Mouse (Mus musculus): ENCODE data around the gene Ccnl2. TPM values are rescaled to one million over a fixed set of nuclear protein-coding genes. Genes with fewer than 3 reads are reported as not detected.

The Ccnl2 gene
- polyA plus RNA-seq, 1 experiment from 2014 or later, result 52.5 TPM

DNA sequence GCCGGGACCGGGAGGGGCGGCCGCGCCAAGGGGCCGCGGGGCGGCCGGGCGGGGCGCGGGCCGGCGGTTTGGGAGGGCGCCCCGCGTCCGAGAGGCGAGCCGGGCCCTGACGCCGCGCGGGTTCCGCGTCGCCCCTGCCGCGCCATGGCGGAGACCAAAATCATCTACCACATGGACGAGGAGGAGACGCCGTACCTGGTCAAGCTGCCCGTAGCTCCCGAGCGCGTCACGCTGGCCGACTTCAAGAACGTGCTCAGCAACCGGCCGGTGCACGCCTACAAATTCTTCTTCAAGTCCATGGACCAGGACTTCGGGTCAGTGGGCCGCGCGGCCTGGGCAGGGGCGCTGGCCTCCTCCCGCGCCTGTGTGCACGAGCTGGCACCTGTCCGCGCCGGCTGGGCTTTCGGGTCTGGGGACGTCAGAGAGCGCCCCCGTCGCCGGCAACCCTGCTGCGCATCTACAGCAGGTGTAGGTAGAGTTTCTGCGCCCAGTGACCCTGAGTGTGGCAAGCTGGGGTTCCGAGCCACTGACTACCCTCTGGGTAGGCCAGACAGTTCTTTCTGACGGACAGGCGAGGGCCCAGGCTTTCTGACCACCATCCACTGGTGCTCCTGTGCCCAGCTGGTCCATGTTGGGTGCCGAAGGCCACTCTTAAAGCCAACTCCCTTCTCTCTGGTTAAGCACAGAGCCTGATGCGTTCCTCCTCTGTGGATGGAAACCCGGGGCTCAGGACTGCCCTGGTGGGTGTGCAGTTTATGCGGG is 35.5 kb downstream of the Ccnl2 start:
- no peaks in the 10 kb centered on the region for H3K9me3 ChIP-seq (ENCODE audit: low read length)
- peak overlapping the region; percentile 95 for H3K4me2 ChIP-seq (ENCODE audit: low read depth, low read length)
- no peaks in the 10 kb centered on the region for H3K27me3 ChIP-seq (ENCODE audit: insufficient read depth, low read length)
- peak overlapping the region; percentile 73 for H3K4me3 ChIP-seq (ENCODE audit: low read depth, low read length)
- peak overlapping the region; percentile 95 for H3K9ac ChIP-seq (replicated peaks)
- peaks cover 40% of the 10 kb centered on the region for H3K4me1 ChIP-seq (ENCODE audit: insufficient read depth)
- H3K27ac ChIP-seq (ENCODE audit: low read depth), result peak overlapping the region; percentile 80
- ATAC-seq (peak; percentile 60), DNase-seq (peak; percentile 64)
- TF ChIP-seq EP300 (IDR thresholded peaks at IDR 0.05; ENCODE audit: low read depth) (no peak), CTCF (IDR thresholded peaks at IDR 0.05; ENCODE audit: low read depth) (peak; percentile 27; the same call in 1 of the 2 replicates)
- 3% methylated on average over 49 of the region's 69 CpGs for WGBS (ENCODE audit: insufficient replicate concordance)
- H3K36me3 ChIP-seq (replicated peaks; ENCODE audit: insufficient read depth, low read length), result no peaks in the 10 kb centered on the region

DNA sequence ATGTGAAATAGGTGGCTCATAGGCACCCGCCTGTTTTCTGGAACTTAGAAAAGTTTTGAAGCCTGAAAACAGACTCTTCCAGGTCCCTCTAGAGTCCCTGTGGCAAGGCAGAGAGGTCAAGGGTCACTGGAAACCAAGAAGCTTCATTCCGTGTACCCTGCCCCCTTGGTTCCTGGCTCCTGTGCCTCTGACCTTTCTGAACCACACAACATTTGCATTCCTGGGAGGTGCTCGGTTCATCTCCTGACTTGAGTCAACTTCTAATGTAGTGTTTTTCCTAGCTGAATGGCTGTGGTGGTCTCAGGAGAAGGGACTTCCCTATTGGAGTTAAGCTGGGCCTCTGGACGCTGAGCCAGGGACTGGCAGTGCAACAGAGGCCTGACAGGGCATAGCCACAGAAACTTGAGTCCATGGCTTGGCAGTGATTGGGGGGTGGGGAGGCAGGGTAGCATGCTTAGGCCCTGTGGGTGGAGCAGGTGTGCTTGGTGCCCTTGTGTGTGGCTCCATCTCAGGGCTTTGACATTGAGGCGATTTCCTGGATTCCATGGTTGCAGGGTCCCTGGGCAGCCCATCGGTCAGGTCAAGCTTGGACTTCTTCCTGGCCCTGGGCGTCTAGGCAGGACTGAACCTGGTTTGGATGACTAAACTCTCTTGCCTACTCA is 36.3 kb downstream of the Ccnl2 start:
- Histone ChIP-seq H3K4me3 (ENCODE audit: low read depth, low read length) (peak overlapping the region; percentile 73), H3K36me3 (replicated peaks; ENCODE audit: insufficient read depth, low read length) (no peaks in the 10 kb centered on the region; the same call in 1 of the 2 replicates), H3K4me2 (ENCODE audit: low read depth, low read length) (peak overlapping the region; percentile 95), H3K27me3 (ENCODE audit: insufficient read depth, low read length) (no peaks in the 10 kb centered on the region), H3K4me1 (ENCODE audit: insufficient read depth) (peaks cover 40% of the 10 kb centered on the region), H3K9me3 (ENCODE audit: low read length) (no peaks in the 10 kb centered on the region), H3K27ac (ENCODE audit: low read depth) (0 out of 2 replicates have a peak overlapping the region, but pooled peaks have one; percentile 80), H3K9ac (replicated peaks) (peak overlapping the region; percentile 95)
- 63% methylated on average over 7 of the region's 7 CpGs for WGBS (ENCODE audit: insufficient replicate concordance)
- TF ChIP-seq EP300 (IDR thresholded peaks at IDR 0.05; ENCODE audit: low read depth), result no peak
- TF ChIP-seq CTCF (IDR thresholded peaks at IDR 0.05; ENCODE audit: low read depth), result no peak
- ATAC-seq, result no peak
- DNase-seq, result no peak

DNA sequence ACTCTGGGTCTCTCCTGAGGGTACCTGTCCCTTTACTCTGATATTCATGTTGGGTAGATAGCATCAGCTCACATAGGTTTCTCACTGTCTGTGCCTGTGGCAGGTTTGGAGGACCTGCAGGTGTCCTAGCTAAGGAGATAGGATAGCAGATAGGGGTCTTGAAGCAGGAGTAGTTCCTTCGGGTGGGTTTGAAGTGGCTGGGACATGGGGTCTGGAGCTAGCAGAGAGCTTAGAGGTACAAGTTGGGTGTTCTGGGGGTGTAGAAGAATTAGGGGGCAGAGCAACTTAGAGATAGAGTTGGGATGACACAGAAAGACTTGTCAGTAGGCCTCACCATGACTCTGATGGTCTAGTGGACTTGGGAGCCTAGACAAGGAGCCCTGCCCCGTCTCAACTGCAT is 37.1 kb downstream of the Ccnl2 start:
- TF ChIP-seq EP300 (IDR thresholded peaks at IDR 0.05; ENCODE audit: low read depth) (no peak), CTCF (IDR thresholded peaks at IDR 0.05; ENCODE audit: low read depth) (no peak)
- Histone ChIP-seq H3K9ac (replicated peaks) (peak overlapping the region; percentile 95), H3K4me3 (ENCODE audit: low read depth, low read length) (no peak overlapping the region), H3K9me3 (ENCODE audit: low read length) (no peaks in the 10 kb centered on the region), H3K27ac (ENCODE audit: low read depth) (no peak overlapping the region), H3K27me3 (ENCODE audit: insufficient read depth, low read length) (no peaks in the 10 kb centered on the region), H3K36me3 (replicated peaks; ENCODE audit: insufficient read depth, low read length) (no peaks in the 10 kb centered on the region; the same call in 1 of the 2 replicates), H3K4me2 (ENCODE audit: low read depth, low read length) (peak overlapping the region; percentile 95), H3K4me1 (ENCODE audit: insufficient read depth) (peaks cover 40% of the 10 kb centered on the region)
- 75% methylated on average over 2 of the region's 2 CpGs for WGBS (ENCODE audit: insufficient replicate concordance)
- DNase-seq, result no peak
- no peak for ATAC-seq

GRCm38 (mm10) chr4:155849792-155850451 is 37.6 kb downstream of the Ccnl2 start:
- ATAC-seq (no peak), DNase-seq (no peak)
- no peak overlapping the region for H3K27ac ChIP-seq (ENCODE audit: low read depth)
- WGBS (ENCODE audit: insufficient replicate concordance), result 80% methylated on average over 3 of the region's 3 CpGs
- no peaks in the 10 kb centered on the region for H3K9me3 ChIP-seq (ENCODE audit: low read length)
- no peaks in the 10 kb centered on the region for H3K27me3 ChIP-seq (ENCODE audit: insufficient read depth, low read length)
- no peak for TF ChIP-seq CTCF (IDR thresholded peaks at IDR 0.05; ENCODE audit: low read depth)
- no peak for TF ChIP-seq EP300 (IDR thresholded peaks at IDR 0.05; ENCODE audit: low read depth)
- H3K9ac ChIP-seq (replicated peaks), result no peak overlapping the region; the same call in 1 of the 2 replicates
- peaks cover 40% of the 10 kb centered on the region for H3K4me1 ChIP-seq (ENCODE audit: insufficient read depth)
- peak overlapping the region; percentile 95 for H3K4me2 ChIP-seq (ENCODE audit: low read depth, low read length)
- peaks cover 4% of the 10 kb centered on the region for H3K36me3 ChIP-seq (replicated peaks; ENCODE audit: insufficient read depth, low read length)
- H3K4me3 ChIP-seq (ENCODE audit: low read depth, low read length), result no peak overlapping the region

DNA sequence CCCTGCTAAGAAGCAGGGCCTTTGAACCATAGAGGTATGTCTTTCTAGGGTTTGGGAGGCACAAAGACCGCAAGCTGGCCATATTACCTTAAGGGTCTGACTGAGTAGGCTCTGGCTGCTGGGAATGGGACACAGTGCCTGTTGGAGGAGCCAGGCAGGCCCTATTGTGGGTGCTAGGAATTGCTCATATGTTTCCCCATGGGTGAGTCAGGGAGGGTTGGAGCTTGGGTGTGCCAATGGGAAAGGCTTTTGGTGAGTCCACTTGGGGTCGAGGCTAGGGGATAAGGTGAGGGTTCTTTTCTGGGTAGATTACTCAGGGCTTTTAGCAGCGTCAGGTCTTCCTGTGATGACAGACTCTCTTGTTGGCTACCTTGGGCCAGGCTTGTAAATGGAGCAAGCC is 39.1 kb downstream of the Ccnl2 start:
- ATAC-seq, result no peak
- no peaks in the 10 kb centered on the region for H3K9me3 ChIP-seq (ENCODE audit: low read length)
- no peak for DNase-seq
- no peak overlapping the region for H3K4me2 ChIP-seq (ENCODE audit: low read depth, low read length)
- TF ChIP-seq CTCF (IDR thresholded peaks at IDR 0.05; ENCODE audit: low read depth) (no peak), EP300 (IDR thresholded peaks at IDR 0.05; ENCODE audit: low read depth) (no peak)
- H3K36me3 ChIP-seq (replicated peaks; ENCODE audit: insufficient read depth, low read length), result peaks cover 18% of the 10 kb centered on the region
- no peak overlapping the region for H3K9ac ChIP-seq (replicated peaks)
- H3K4me1 ChIP-seq (ENCODE audit: insufficient read depth), result peaks cover 40% of the 10 kb centered on the region
- no peaks in the 10 kb centered on the region for H3K27me3 ChIP-seq (ENCODE audit: insufficient read depth, low read length)
- H3K4me3 ChIP-seq (ENCODE audit: low read depth, low read length), result no peak overlapping the region
- WGBS (ENCODE audit: insufficient replicate concordance), result 83% methylated on average over 3 of the region's 3 CpGs
- no peak overlapping the region for H3K27ac ChIP-seq (ENCODE audit: low read depth)

- WGBS (ENCODE audit: insufficient replicate concordance), result 81% methylated on average over 2 of the region's 2 CpGs
- ATAC-seq (no peak), DNase-seq (no peak)
- H3K9me3 ChIP-seq (ENCODE audit: low read length), result no peaks in the 10 kb centered on the region
- H3K4me3 ChIP-seq (ENCODE audit: low read depth, low read length), result no peak overlapping the region
- H3K36me3 ChIP-seq (replicated peaks; ENCODE audit: insufficient read depth, low read length), result peaks cover 22% of the 10 kb centered on the region
- H3K4me2 ChIP-seq (ENCODE audit: low read depth, low read length), result no peak overlapping the region
- H3K4me1 ChIP-seq (ENCODE audit: insufficient read depth), result peaks cover 34% of the 10 kb centered on the region
- no peak overlapping the region for H3K9ac ChIP-seq (replicated peaks)
- TF ChIP-seq EP300 (IDR thresholded peaks at IDR 0.05; ENCODE audit: low read depth) (no peak), CTCF (IDR thresholded peaks at IDR 0.05; ENCODE audit: low read depth) (no peak)
- no peak overlapping the region for H3K27ac ChIP-seq (ENCODE audit: low read depth)
- H3K27me3 ChIP-seq (ENCODE audit: insufficient read depth, low read length), result no peaks in the 10 kb centered on the region
Measured at GRCm38 (mm10) chr4:155851951-155852411, 39.7 kb downstream of the Ccnl2 start.
